ENCODE assay signal across 9 mouse cellular contexts in the genomic region with DNA sequence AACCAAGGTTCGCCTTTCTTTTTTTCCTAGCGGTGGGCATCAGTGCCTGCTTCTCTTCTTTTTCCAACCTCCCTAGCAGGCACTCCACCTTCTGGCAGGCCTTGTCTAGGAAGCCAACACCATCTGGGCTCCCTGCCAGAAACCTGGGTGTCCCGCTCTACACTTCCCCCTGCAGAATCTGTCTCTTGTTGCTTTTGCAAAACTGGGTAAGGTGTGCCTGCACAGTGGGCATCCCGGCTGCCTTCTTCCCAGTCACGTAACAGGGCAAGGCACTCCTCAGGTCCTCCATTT. TPM values are rescaled to one million over a fixed set of nuclear protein-coding genes. Genes with fewer than 3 reads are reported as not detected.
DNase-seq lines count a peak whose midpoint lies in the region; ATAC-seq and TF ChIP-seq lines count a peak whose summit lies in the region.
"Had no signal": no experiment of that assay in that cellular context is flagged by ENCODE, and none has a peak within 500 bp of the region (broad histone marks: within the 10 kb centered on the region; RNA-seq: fewer than 3 reads in every experiment).

No protein-coding gene starts in this region.

- 34% methylated on average over 5 of the region's 5 CpGs for WGBS in forebrain, postnatal 0 days
- 41% methylated on average over 5 of the region's 5 CpGs for whole genome bisulfite sequencing in forebrain, embryonic 12.5 days
- 31% methylated on average over 5 of the region's 5 CpGs for WGBS in lung, postnatal 0 days

- no peaks in the 10 kb centered on the region for H3K27me3 ChIP-seq in forebrain, postnatal 0 days (ENCODE audit: insufficient read depth, low read length)
- peaks cover 8% of the 10 kb centered on the region; the same call in 1 of the 2 replicates for H3K27me3 ChIP-seq in forebrain, embryonic 12.5 days
- H3K27me3 ChIP-seq in lung, postnatal 0 days (replicated peaks; ENCODE audit: insufficient read depth, low read length) = no peaks in the 10 kb centered on the region

- H3K9me3 ChIP-seq in forebrain, postnatal 0 days (ENCODE audit: low read length) = no peaks in the 10 kb centered on the region
- H3K9me3 ChIP-seq in forebrain, embryonic 12.5 days = no peaks in the 10 kb centered on the region
- H3K9me3 ChIP-seq in lung, postnatal 0 days (ENCODE audit: low read length) = no peaks in the 10 kb centered on the region

- H3K27ac ChIP-seq in forebrain, postnatal 0 days (ENCODE audit: low read depth, low read length) = no peak overlapping the region
- no peak overlapping the region for H3K27ac ChIP-seq in forebrain, embryonic 12.5 days
- H3K27ac ChIP-seq in lung, postnatal 0 days (ENCODE audit: low read length) = peak overlapping the region; percentile 20
- H3K27ac ChIP-seq: macrophage had no signal

- no peak for DNase-seq in forebrain, postnatal 0 days
- peak; percentile 48 for DNase-seq in 3134 (ENCODE audit: extremely low read depth, insufficient read length, low spot score)
- DNase-seq in cerebellum, adult 11 months = peak; percentile 90
- peak; percentile 89 for DNase-seq in lung, postnatal 0 days (ENCODE audit: low spot score)
- DNase-seq in spleen, postnatal 10 days (ENCODE audit: low spot score in 2 of 2) = no peak
- no peak for DNase-seq in spleen, postnatal 14 days (ENCODE audit: low spot score in 2 of 2)

- no peak for ATAC-seq in forebrain, postnatal 0 days
- ATAC-seq in forebrain, embryonic 12.5 days (ENCODE audit: low FRiP score) = no peak
- peak; percentile 51 to 61; a peak in 3 of 4 replicates for ATAC-seq in hematopoietic stem cell, adult 5-6 weeks (replicated peaks in 1 of 2; ENCODE audit: insufficient read depth in 1 of 2, low FRiP score in 2 of 2, low TSS enrichment in 1 of 2, low read depth in 1 of 2, poor library complexity in 2 of 2, severe bottlenecking in 2 of 2)
- ATAC-seq in lung, postnatal 0 days = peak; percentile 62

- no peaks in the 10 kb centered on the region for H3K36me3 ChIP-seq in forebrain, postnatal 0 days (ENCODE audit: insufficient read depth)
- no peaks in the 10 kb centered on the region for H3K36me3 ChIP-seq in forebrain, embryonic 12.5 days (replicated peaks)
- H3K36me3 ChIP-seq in lung, postnatal 0 days (ENCODE audit: insufficient read depth, low read length) = no peaks in the 10 kb centered on the region

- peak; percentile 31 for TF ChIP-seq CTCF in forebrain, postnatal 0 days (IDR thresholded peaks at IDR 0.05; ENCODE audit: low read depth)
- peak; percentile 62 for TF ChIP-seq CTCF in lung, postnatal 0 days (IDR thresholded peaks at IDR 0.05)

- no peak overlapping the region for H3K4me3 ChIP-seq in forebrain, postnatal 0 days (ENCODE audit: low read depth, low read length)
- no peak overlapping the region for H3K4me3 ChIP-seq in forebrain, embryonic 12.5 days (replicated peaks)
- no peak overlapping the region for H3K4me3 ChIP-seq in lung, postnatal 0 days (ENCODE audit: low read depth, low read length)

- TF ChIP-seq EP300 in lung, postnatal 0 days (IDR thresholded peaks at IDR 0.05) = no peak

- H3K4me1 ChIP-seq in forebrain, postnatal 0 days (ENCODE audit: insufficient read depth) = no peaks in the 10 kb centered on the region
- H3K4me1 ChIP-seq in forebrain, embryonic 12.5 days = 0 out of 2 replicates have a peak, but pooled peaks cover 6% of the 10 kb centered on the region
- no peaks in the 10 kb centered on the region for H3K4me1 ChIP-seq in lung, postnatal 0 days (ENCODE audit: insufficient read depth, low read depth, low read length)

- no peak overlapping the region for H3K4me2 ChIP-seq in forebrain, postnatal 0 days (ENCODE audit: low read depth)
- no peak overlapping the region for H3K4me2 ChIP-seq in forebrain, embryonic 12.5 days
- peak overlapping the region; percentile 22; the same call in 1 of the 2 replicates for H3K4me2 ChIP-seq in lung, postnatal 0 days (replicated peaks; ENCODE audit: low read depth, low read length)

- no peak overlapping the region for H3K9ac ChIP-seq in forebrain, postnatal 0 days
- H3K9ac ChIP-seq in forebrain, embryonic 12.5 days = no peak overlapping the region
- no peak overlapping the region for H3K9ac ChIP-seq in lung, postnatal 0 days (replicated peaks; ENCODE audit: low read depth)

RNA-seq across cellular contexts. Expression of a gene that starts 11.5 kb away (rescaled TPM):
- 7.8 and 10.6 TPM in 2 replicates for total RNA-seq in forebrain, postnatal 0 days (2014; rRNA removed)
- polyA plus RNA-seq in forebrain, postnatal 0 days (2015; fragmentation: Nextera tagmentation; extraction: Ambion mirVana) = 2.7 and 3.5 TPM in 2 replicates
- polyA plus RNA-seq in forebrain, embryonic 12.5 days (2016; fragmentation: Nextera tagmentation; extraction: Ambion mirVana) = 4.4 and 4.7 TPM in 2 replicates
- total RNA-seq in hematopoietic stem cell, adult 5-6 weeks (2017) = 2.7 and 3.8 TPM in 2 replicates
- polyA plus RNA-seq in lung, postnatal 0 days (2015; fragmentation: Nextera tagmentation; extraction: Ambion mirVana) = 6.7 and 7.9 TPM in 2 replicates

RNA-seq across cellular contexts. Expression of a gene that starts 14.7 kb away (rescaled TPM):
- total RNA-seq in forebrain, postnatal 0 days (2014; rRNA removed) = 0.52 and 0.54 TPM in 2 replicates
- polyA plus RNA-seq in forebrain, postnatal 0 days (2015; fragmentation: Nextera tagmentation; extraction: Ambion mirVana) = 0.48 and 0.79 TPM in 2 replicates
- 0.29 and 0.40 TPM in 2 replicates for polyA plus RNA-seq in forebrain, embryonic 12.5 days (2016; fragmentation: Nextera tagmentation; extraction: Ambion mirVana)
- total RNA-seq in hematopoietic stem cell, adult 5-6 weeks (2017) = 0.05 TPM in 1 of 2 replicates, not detected in the other
- polyA plus RNA-seq in lung, postnatal 0 days (2015; fragmentation: Nextera tagmentation; extraction: Ambion mirVana) = 0.80 and 0.98 TPM in 2 replicates

Comparison
In these comparisons a context has a peak if more than half of its experiments do, and no peak if none do; other contexts are left out.
1. ATAC-seq: peak in hematopoietic stem cell, adult 5-6 weeks (2 of 2) and lung, postnatal 0 days (single experiment); none in forebrain, postnatal 0 days (single experiment) and forebrain, embryonic 12.5 days (single experiment).
2. DNase-seq: peak in 3134 (single experiment), cerebellum, adult 11 months (single experiment) and lung, postnatal 0 days (single experiment); none in forebrain, postnatal 0 days (single experiment), spleen, postnatal 10 days (0 of 2) and spleen, postnatal 14 days (0 of 2).